Mouse (Mus musculus): ENCODE results near the gene Uhmk1.

Gene Uhmk1

DNA sequence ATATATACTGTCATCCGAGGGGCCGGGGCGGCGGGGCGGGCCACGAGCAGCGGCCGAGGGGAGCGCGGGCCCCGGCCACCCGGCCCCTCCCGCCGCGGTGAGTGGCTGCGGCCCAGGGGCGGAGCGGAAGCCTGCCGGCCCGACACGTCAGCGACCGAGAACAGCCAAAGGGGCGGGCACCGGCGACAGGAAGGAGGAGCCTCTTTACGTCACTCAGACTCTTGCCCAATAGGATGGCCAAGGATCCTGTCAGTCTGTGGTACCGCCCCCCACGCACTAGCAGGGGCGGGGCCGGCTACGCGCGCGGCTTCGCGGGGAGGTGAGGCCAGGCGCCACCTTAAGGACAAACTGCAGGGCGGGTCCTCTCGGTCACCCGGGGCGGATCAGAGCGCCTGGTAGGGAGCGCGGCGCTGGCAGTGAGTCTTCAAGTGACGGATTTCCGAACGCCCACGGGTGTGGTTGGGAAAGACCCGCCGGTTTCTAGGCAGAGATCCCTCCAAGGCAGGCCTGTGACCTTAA, 40.3 kb downstream of the Uhmk1 start, which contains the start of gene Uap1:
Gene Uap1 (minus strand): TSS at position 144 of the 519 bp plus-strand sequence.
- DNase-seq: peak; percentile 97 to 99

DNA sequence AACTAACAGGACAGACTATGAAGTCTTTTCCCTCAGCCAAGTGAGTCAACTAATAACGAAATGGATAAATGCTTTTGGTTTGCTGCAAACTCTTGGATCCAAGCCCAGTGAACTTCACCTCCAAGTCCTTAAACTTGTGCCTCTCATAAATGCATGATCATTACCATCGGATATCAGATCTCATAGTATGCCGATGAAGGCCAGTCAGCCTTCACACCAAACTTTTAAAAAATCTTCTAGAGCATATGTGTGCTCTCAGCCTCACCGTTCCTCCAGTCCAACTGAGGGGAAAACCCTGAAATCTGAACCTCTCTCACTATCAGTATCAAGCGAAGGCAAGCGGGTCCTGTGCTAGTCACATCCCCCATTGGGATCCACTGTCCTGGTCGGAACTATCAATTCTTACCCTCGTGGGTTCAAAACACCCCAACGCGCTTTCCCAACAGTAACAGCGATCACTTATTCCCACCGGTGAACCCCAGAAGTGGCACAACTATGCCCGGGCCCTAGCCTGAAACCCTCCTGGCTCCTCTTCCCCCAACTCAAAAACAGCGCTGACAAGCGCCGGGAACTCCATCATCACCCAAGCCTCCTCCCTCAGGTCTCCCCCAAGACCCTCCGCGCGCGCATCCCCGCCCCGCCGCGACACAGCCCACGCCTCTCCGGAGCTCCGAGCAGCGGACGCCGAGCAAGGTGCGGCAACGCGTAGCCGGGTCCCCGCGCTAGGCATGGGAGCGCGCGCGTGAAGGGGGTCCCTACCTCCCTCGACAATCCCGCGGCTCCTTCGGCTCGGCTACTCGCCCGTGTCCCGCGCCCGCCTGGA, 41.0 kb downstream of the Uhmk1 start:
- DNase-seq: peak; percentile 46 to 48

- DNase-seq: no peak
Observed at GRCm38 (mm10) chr1:170167781-170168180, 47.4 kb downstream of the Uhmk1 start.

DNA sequence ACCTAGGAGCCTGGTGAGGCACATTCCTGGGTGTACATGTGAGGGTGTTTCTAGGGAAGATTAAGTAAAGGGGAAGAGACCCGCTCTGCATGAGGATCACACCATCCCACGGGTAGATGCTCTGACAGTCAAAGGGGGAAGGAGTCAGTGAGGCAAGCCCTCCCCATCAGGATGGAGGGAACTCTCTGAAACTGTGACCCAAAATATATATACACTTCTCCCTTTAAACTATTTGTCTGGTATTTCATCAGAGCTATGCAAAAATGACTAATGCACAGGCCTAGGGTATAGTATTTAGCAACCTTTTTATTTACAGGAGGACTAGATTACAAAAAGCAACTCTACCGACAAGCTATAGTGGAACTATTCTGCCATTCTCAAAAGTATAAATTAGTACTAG, 50.3 kb downstream of the Uhmk1 start:
- no peak for DNase-seq

DNA sequence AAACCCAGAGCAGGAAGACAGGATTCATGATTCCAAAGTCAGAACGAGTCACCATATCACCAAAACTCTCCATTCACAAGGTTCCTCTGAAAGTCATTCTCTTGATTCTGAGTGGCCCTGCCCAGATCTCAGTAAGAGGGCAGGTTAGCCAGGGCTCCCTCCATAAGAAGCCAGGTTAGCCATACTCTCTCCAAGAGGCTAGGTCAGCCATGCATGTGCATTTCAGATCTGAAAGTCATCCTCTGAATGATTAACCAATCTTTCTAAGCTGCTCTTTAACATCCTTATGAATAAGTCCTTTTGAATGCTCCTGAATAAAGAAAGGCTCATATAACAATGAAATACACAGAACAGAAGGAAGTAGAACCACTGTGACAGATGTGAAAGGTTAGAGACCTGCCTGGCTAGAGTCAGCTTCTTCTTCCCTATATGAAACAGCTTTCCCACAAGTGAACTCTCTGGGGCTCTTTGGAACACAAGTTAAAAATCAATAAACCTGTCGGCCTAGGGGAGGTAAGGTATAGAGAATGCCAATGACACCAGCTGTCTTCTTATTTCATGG, 51.1 kb downstream of the Uhmk1 start:
- no peak for DNase-seq

DNA sequence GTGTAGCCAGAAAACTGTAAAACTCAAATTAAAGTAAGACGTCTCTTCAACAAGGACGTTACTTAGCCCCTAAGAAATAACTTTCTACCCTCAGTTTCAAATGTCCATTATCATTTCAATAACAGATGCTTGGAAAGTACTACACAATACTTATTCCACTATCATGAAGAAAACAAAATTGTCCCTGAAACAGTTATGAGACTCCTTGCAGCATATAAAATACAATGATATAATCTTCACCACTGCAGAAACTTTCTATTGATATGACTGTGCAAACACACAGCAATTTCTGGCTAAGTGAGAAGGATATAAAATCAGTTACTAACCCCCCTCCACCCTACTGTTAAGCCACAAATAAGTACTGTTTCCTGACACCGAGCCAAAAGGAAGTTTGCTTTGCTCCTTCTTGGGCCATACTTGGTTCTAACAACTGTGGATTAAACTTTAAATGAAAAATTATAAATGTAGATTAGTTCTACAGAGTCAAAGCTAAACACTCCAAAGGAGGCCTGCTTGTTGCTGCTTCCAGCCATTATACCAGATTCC, 51.7 kb downstream of the Uhmk1 start:
- DNase-seq: peak in 1 of 2 experiments; percentile 31

DNA sequence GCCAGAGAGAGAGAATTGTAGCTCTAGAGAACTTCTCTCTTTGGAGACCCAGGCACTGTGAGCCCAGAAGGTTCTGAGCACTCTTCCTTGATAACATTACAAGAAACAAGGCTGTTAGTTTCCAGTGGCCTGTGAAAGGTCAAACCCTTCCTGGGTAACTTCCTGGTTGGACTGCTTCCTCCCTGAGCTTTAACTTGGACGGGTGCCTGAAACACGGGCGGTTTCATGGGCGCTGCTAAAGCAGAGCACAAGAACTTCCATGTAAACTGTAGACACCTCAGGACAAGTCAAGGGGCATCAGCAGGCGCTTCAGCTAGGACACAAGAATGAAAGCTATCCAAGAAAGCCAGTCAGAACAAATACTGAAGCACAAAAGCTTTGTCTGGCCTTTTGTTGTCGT, 53.3 kb downstream of the Uhmk1 start:
- DNase-seq: peak; percentile 74 to 80

DNA sequence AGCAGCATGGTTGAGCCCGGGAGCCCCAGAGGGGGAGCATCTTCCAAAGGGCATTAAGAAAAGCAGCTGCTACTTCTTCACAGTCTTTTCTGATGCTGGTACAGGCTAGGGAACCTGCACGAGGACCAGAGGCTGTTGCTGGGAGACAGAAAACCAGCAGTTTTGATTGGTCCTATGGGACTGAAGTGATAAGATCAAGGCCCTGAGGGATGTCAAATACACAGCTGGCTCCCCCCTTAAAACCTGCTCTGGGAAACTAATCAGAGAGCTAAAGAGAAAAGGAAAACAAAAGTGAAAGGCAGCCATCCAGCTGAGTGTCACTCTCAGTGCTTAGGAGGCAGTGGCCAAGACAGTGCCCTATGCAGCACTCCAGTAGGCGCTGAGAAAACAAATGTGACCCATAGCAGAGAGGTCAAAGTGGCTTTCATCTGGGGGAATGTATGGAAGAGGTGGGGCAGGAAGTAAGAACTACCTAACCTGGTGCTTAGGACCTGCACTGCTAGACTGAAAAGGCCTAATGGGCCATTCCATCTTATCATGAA, 54.7 kb downstream of the Uhmk1 start:
- DNase-seq: no peak

DNA sequence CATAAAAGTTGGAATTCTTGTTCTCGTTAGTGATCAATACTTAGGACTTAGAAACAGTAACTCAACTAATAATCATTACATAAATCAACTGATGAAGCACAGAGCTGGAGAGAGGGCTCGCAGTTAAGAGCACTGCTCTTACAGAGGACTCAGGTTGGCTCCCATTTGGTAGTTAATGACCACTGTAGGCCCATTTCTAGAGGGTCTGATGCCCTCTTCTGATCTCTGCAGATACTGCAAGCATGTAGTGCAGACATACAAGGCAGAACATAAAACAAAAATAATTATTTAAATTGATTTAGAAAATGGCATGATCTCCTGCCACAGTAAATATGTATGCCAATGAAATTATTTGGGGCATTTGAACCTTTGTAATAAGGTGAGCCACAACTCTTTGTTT, 55.5 kb downstream of the Uhmk1 start:
- no peak for DNase-seq

- DNase-seq: no peak
Observed at GRCm38 (mm10) chr1:170155761-170156160, 59.4 kb downstream of the Uhmk1 start.

GRCm38 (mm10) chr1:170155298-170155697, 59.9 kb downstream of the Uhmk1 start:
- DNase-seq: no peak

DNA sequence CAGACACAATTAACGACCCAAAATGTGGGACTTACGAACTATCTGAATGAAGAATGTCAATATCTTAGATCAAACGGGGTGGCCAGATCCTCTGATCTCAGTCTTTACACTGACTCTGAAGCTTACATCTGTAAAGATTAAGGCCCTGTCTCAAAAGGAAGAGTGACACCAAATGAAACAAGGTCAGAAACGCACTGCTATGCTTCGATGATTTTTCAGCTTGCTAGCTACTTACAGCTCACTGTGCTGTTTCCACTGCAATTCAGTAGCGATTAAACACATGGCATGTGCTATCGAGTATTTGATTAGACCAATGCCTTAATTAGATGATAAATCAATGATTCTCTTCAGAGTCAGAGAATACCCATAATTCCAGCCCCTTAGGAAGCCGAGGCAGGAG, 61.2 kb downstream of the Uhmk1 start:
- no peak for DNase-seq

DNA sequence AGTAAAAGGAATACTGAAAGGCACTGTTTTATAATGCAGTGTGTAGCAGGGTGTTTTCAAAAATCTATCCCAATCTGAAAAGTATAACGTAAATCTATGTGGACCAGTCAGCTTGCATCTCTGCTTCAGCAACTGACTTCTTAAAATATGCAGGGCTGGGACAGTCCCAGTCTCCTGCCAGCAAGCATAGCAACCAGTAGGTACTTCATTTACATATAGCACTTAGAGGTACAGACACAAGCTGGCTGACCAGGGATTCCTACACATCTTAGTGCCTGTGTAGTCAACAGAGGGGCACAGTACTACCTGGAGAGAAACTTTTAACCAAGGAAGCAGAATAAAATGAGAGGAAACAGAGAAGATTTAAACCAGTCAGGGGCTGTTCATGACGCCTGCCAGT, 62.6 kb downstream of the Uhmk1 start:
- DNase-seq: no peak

GRCm38 (mm10) chr1:170150870-170151269, 64.3 kb downstream of the Uhmk1 start:
- DNase-seq: no peak

- DNase-seq: no peak
Observed at GRCm38 (mm10) chr1:170149756-170150155, 65.4 kb downstream of the Uhmk1 start.

GRCm38 (mm10) chr1:170148536-170148935, 66.7 kb downstream of the Uhmk1 start:
- no peak for DNase-seq

DNA sequence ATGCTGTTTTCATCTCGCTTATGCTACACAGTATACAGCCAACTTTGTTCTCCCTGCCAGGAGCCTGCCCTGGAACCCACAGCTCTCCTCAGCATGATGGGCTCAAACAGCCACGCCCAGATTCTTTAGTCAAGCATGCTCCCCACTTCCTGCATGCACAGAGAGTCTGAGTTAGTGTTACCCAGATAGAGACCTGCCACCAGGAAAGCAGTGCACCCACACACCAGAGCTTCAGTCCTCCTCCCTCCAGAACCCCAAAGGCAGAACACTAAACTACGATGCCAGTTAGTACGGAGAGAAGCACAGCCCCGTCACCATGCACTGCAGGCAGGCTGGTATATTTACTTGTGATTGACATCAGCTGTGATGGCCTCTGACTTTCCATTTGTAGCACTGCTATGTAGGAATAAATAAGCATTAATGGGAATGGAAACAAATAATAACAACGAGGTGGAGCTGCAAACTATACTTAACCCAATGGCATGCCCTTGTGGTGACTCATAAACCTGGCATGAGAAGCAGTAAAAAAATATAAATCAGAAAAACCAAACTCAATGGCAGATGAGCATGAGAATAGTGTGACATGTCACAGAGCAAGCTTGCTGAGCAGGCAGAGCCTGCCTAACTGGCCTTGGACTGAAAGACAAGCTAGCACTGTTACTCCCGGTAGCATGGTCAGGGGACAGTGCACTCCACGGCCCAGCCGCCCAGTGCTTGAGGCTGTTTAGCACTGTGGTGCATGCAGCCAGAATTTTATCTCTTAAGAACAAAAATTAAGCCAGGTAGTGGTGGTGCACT, 67.3 kb downstream of the Uhmk1 start:
- DNase-seq: no peak

- no peak for DNase-seq
Observed at GRCm38 (mm10) chr1:170145606-170146005, 69.6 kb downstream of the Uhmk1 start.

Data from kidney, postnatal 25 days (tissue).